Mouse (Mus musculus): Measurements from ENCODE around the gene Ppp1r13l. TPM values are rescaled to one million over a fixed set of nuclear protein-coding genes. Genes with fewer than 3 reads are reported as not detected.

The Ppp1r13l gene
- polyA plus RNA-seq (2014; fragmentation: Illumina TruSeq; extraction: RNeasy Lipid Tissue Mini Kit (QIAGEN cat#74804); ENCODE audit: low read depth, low replicate concordance) = 26.1 TPM

GRCm38 (mm10) chr7:19359299-19359891 lies at the start of gene Ppp1r13l, which contains the start of gene Cd3eap:
Gene Ppp1r13l (plus strand): TSS chr7:19359749.
Gene Cd3eap (minus strand): TSS chr7:19359483.

GRCm38 (mm10) chr7:19309884-19310641 lies 49.5 kb upstream of the Ppp1r13l start, which contains the start of gene Fosb:
Gene Fosb (minus strand): TSS chr7:19310051.

GRCm38 (mm10) chr7:19344237-19344847 lies 15.2 kb upstream of the Ppp1r13l start, which contains the start of gene Ercc1:
Gene Ercc1 (plus strand): TSS chr7:19344778.

GRCm38 (mm10) chr7:19381377-19382165 lies 22.0 kb downstream of the Ppp1r13l start, which contains the start of gene Ercc2:
Gene Ercc2 (plus strand): TSS chr7:19382010.

GRCm38 (mm10) chr7:19403731-19404296 lies 44.3 kb downstream of the Ppp1r13l start, which contains the start of gene Klc3:
Gene Klc3 (minus strand): TSS chr7:19404104.

GRCm38 (mm10) chr7:19404476-19404875 lies 44.9 kb downstream of the Ppp1r13l start, which contains the start of gene Ckm:
Gene Ckm (plus strand): TSS chr7:19404776.

Other genes with a start within 250 kb of the Ppp1r13l start
- not detected for gene Gm4969, start 241.4 kb upstream of the Ppp1r13l start, polyA plus RNA-seq (2014; fragmentation: Illumina TruSeq; extraction: RNeasy Lipid Tissue Mini Kit (QIAGEN cat#74804); ENCODE audit: low read depth, low replicate concordance)
- gene Fbxo46, start 239.9 kb upstream of the Ppp1r13l start, polyA plus RNA-seq (2014; fragmentation: Illumina TruSeq; extraction: RNeasy Lipid Tissue Mini Kit (QIAGEN cat#74804); ENCODE audit: low read depth, low replicate concordance) = 4.0 TPM
- gene Qpctl, start 210.5 kb upstream of the Ppp1r13l start, polyA plus RNA-seq (2014; fragmentation: Illumina TruSeq; extraction: RNeasy Lipid Tissue Mini Kit (QIAGEN cat#74804); ENCODE audit: low read depth, low replicate concordance) = 5.1 TPM
- gene Snrpd2, start 210.0 kb upstream of the Ppp1r13l start, polyA plus RNA-seq (2014; fragmentation: Illumina TruSeq; extraction: RNeasy Lipid Tissue Mini Kit (QIAGEN cat#74804); ENCODE audit: low read depth, low replicate concordance) = 49.9 TPM
- 0.89 TPM for gene Gipr, start 193.6 kb upstream of the Ppp1r13l start, polyA plus RNA-seq (2014; fragmentation: Illumina TruSeq; extraction: RNeasy Lipid Tissue Mini Kit (QIAGEN cat#74804); ENCODE audit: low read depth, low replicate concordance)
- gene Eml2, start 183.3 kb upstream of the Ppp1r13l start, polyA plus RNA-seq (2014; fragmentation: Illumina TruSeq; extraction: RNeasy Lipid Tissue Mini Kit (QIAGEN cat#74804); ENCODE audit: low read depth, low replicate concordance) = 36.9 TPM
- gene Gpr4, start 147.2 kb upstream of the Ppp1r13l start, polyA plus RNA-seq (2014; fragmentation: Illumina TruSeq; extraction: RNeasy Lipid Tissue Mini Kit (QIAGEN cat#74804); ENCODE audit: low read depth, low replicate concordance) = 8.0 TPM
- gene Opa3, start 131.4 kb upstream of the Ppp1r13l start, polyA plus RNA-seq (2014; fragmentation: Illumina TruSeq; extraction: RNeasy Lipid Tissue Mini Kit (QIAGEN cat#74804); ENCODE audit: low read depth, low replicate concordance) = 69.0 TPM
- 36.4 TPM for gene Vasp, start 87.9 kb upstream of the Ppp1r13l start, polyA plus RNA-seq (2014; fragmentation: Illumina TruSeq; extraction: RNeasy Lipid Tissue Mini Kit (QIAGEN cat#74804); ENCODE audit: low read depth, low replicate concordance)
- not detected for gene Ppm1n, start 79.7 kb upstream of the Ppp1r13l start, polyA plus RNA-seq (2014; fragmentation: Illumina TruSeq; extraction: RNeasy Lipid Tissue Mini Kit (QIAGEN cat#74804); ENCODE audit: low read depth, low replicate concordance)
- 176 TPM for gene Rtn2, start 77.1 kb upstream of the Ppp1r13l start, polyA plus RNA-seq (2014; fragmentation: Illumina TruSeq; extraction: RNeasy Lipid Tissue Mini Kit (QIAGEN cat#74804); ENCODE audit: low read depth, low replicate concordance)
- 3.6 TPM for gene Fosb, start 49.7 kb upstream of the Ppp1r13l start, polyA plus RNA-seq (2014; fragmentation: Illumina TruSeq; extraction: RNeasy Lipid Tissue Mini Kit (QIAGEN cat#74804); ENCODE audit: low read depth, low replicate concordance)
- 48.8 TPM for gene Ercc1, start 15.0 kb upstream of the Ppp1r13l start, polyA plus RNA-seq (2014; fragmentation: Illumina TruSeq; extraction: RNeasy Lipid Tissue Mini Kit (QIAGEN cat#74804); ENCODE audit: low read depth, low replicate concordance)
- 13.4 TPM for gene Cd3eap, start 266 bp upstream of the Ppp1r13l start, polyA plus RNA-seq (2014; fragmentation: Illumina TruSeq; extraction: RNeasy Lipid Tissue Mini Kit (QIAGEN cat#74804); ENCODE audit: low read depth, low replicate concordance)
- gene Ercc2, start 22.3 kb downstream of the Ppp1r13l start, polyA plus RNA-seq (2014; fragmentation: Illumina TruSeq; extraction: RNeasy Lipid Tissue Mini Kit (QIAGEN cat#74804); ENCODE audit: low read depth, low replicate concordance) = 16.8 TPM
- 0.55 TPM for gene Klc3, start 44.4 kb downstream of the Ppp1r13l start, polyA plus RNA-seq (2014; fragmentation: Illumina TruSeq; extraction: RNeasy Lipid Tissue Mini Kit (QIAGEN cat#74804); ENCODE audit: low read depth, low replicate concordance)
- gene Ckm, start 45.0 kb downstream of the Ppp1r13l start, polyA plus RNA-seq (2014; fragmentation: Illumina TruSeq; extraction: RNeasy Lipid Tissue Mini Kit (QIAGEN cat#74804); ENCODE audit: low read depth, low replicate concordance) = 2,990 TPM
- gene Mark4, start 99.1 kb downstream of the Ppp1r13l start, polyA plus RNA-seq (2014; fragmentation: Illumina TruSeq; extraction: RNeasy Lipid Tissue Mini Kit (QIAGEN cat#74804); ENCODE audit: low read depth, low replicate concordance) = 16.4 TPM
- 1.4 TPM for gene Exoc3l2, start 103.6 kb downstream of the Ppp1r13l start, polyA plus RNA-seq (2014; fragmentation: Illumina TruSeq; extraction: RNeasy Lipid Tissue Mini Kit (QIAGEN cat#74804); ENCODE audit: low read depth, low replicate concordance)
- 2.7 TPM for gene Bloc1s3, start 148.6 kb downstream of the Ppp1r13l start, polyA plus RNA-seq (2014; fragmentation: Illumina TruSeq; extraction: RNeasy Lipid Tissue Mini Kit (QIAGEN cat#74804); ENCODE audit: low read depth, low replicate concordance)
- gene Trappc6a, start 148.6 kb downstream of the Ppp1r13l start, polyA plus RNA-seq (2014; fragmentation: Illumina TruSeq; extraction: RNeasy Lipid Tissue Mini Kit (QIAGEN cat#74804); ENCODE audit: low read depth, low replicate concordance) = 23.6 TPM
- gene Nkpd1, start 158.1 kb downstream of the Ppp1r13l start, polyA plus RNA-seq (2014; fragmentation: Illumina TruSeq; extraction: RNeasy Lipid Tissue Mini Kit (QIAGEN cat#74804); ENCODE audit: low read depth, low replicate concordance) = not detected
- gene Ppp1r37, start 203.3 kb downstream of the Ppp1r13l start, polyA plus RNA-seq (2014; fragmentation: Illumina TruSeq; extraction: RNeasy Lipid Tissue Mini Kit (QIAGEN cat#74804); ENCODE audit: low read depth, low replicate concordance) = 69.0 TPM
- gene Zfp296, start 217.5 kb downstream of the Ppp1r13l start, polyA plus RNA-seq (2014; fragmentation: Illumina TruSeq; extraction: RNeasy Lipid Tissue Mini Kit (QIAGEN cat#74804); ENCODE audit: low read depth, low replicate concordance) = 1.1 TPM
- 53.3 TPM for gene Gemin7, start 217.8 kb downstream of the Ppp1r13l start, polyA plus RNA-seq (2014; fragmentation: Illumina TruSeq; extraction: RNeasy Lipid Tissue Mini Kit (QIAGEN cat#74804); ENCODE audit: low read depth, low replicate concordance)
- 35.4 TPM for gene Clasrp, start 244.7 kb downstream of the Ppp1r13l start, polyA plus RNA-seq (2014; fragmentation: Illumina TruSeq; extraction: RNeasy Lipid Tissue Mini Kit (QIAGEN cat#74804); ENCODE audit: low read depth, low replicate concordance)

Measured in heart, adult 10 weeks (tissue).